Mouse (Mus musculus) myocyte (in vitro differentiated cells): ENCODE data around the gene AL607142.1.

ENCODE experiments used
- E2F4 ChIP-seq: IDR thresholded peaks from one replicate; pipeline ENCODE4 v1.6.1; 2011; ENCODE audit warnings: mild to moderate bottlenecking, control low read depth, moderate library complexity; ENCODE audit not compliant: insufficient read depth
- MAX ChIP-seq: IDR thresholded peaks from one replicate; pipeline ENCODE4 v1.6.1; 2011; ENCODE audit warnings: low read depth, mild to moderate bottlenecking, control low read depth
- MYOD1 ChIP-seq, 3 experiments: IDR thresholded peaks; one replicate each; pipeline ENCODE4 v1.6.1; 2011; ENCODE audit warnings: control low read depth in 2 of 3, low read depth in 2 of 3, mild to moderate bottlenecking in 2 of 3, moderate library complexity in 1 of 3; ENCODE audit not compliant: insufficient read length in 2 of 3, control insufficient read depth in 1 of 3
- MYOG ChIP-seq, 3 experiments: IDR thresholded peaks; one replicate each; pipeline ENCODE4 v1.6.1; 2011; ENCODE audit warnings: control low read depth in 2 of 3, low read depth in 2 of 3, mild to moderate bottlenecking in 2 of 3; ENCODE audit not compliant: insufficient read length in 2 of 3, control insufficient read depth in 1 of 3, insufficient read depth in 1 of 3
- POLR2A ChIP-seq: IDR thresholded peaks from one replicate; pipeline ENCODE4 v1.6.1; 2011; ENCODE audit warnings: low read depth, mild to moderate bottlenecking, control low read depth, moderate library complexity; ENCODE audit not compliant: insufficient read length
- POLR2AphosphoS2 ChIP-seq: IDR thresholded peaks from one replicate; pipeline ENCODE4 v1.6.1; 2011; ENCODE audit warnings: low read depth, control low read depth; ENCODE audit not compliant: insufficient read length
- REST ChIP-seq: IDR thresholded peaks from one replicate; pipeline ENCODE4 v1.6.1; 2011; ENCODE audit warnings: mild to moderate bottlenecking, control low read depth, moderate library complexity; ENCODE audit not compliant: insufficient read depth, insufficient read length
- SRF ChIP-seq: IDR thresholded peaks from one replicate; pipeline ENCODE4 v1.6.1; 2011; ENCODE audit warnings: low read depth; ENCODE audit not compliant: control insufficient read depth, insufficient read length
- TCF12 ChIP-seq: IDR thresholded peaks from one replicate; pipeline ENCODE4 v1.6.1; 2011; ENCODE audit warnings: mild to moderate bottlenecking, control low read depth; ENCODE audit not compliant: poor library complexity, insufficient read depth, severe bottlenecking
- USF1 ChIP-seq: IDR thresholded peaks from one replicate; pipeline ENCODE4 v1.6.1; 2011; ENCODE audit warnings: low read depth, mild to moderate bottlenecking, control low read depth, moderate library complexity

GRCm38 (mm10) chr4:120104599-120104998 is 39.8 kb downstream of the AL607142.1 start:
- TF ChIP-seq POLR2A, result no peak
- TF ChIP-seq MYOD1 (IDR thresholded peaks at IDR 0.05; ENCODE audit: control insufficient read depth in 1 of 3, insufficient read length in 2 of 3, low read depth in 2 of 3), result no peak
- TF ChIP-seq USF1, result no peak
- TF ChIP-seq REST, result no peak
- no peak for TF ChIP-seq TCF12
- no peak for TF ChIP-seq MAX
- no peak for TF ChIP-seq E2F4
- TF ChIP-seq POLR2AphosphoS2, result no peak
- TF ChIP-seq SRF, result no peak
- no peak for TF ChIP-seq MYOG (IDR thresholded peaks at IDR 0.05; ENCODE audit: control insufficient read depth in 1 of 3, insufficient read depth in 1 of 3, insufficient read length in 2 of 3, low read depth in 2 of 3)
